Mouse (Mus musculus) kidney, adult 2 months (tissue): ENCODE measurements around the gene Sgk2.

ENCODE experiments used
- CTCF ChIP-seq: fragments of 200-500 bp; conservative IDR thresholded peaks from 2 replicates; pipeline ENCODE4 v1.5.1; 2011; ENCODE audit warnings: low read depth, mild to moderate bottlenecking, control low read depth, low read length, moderate library complexity, mixed read lengths; ENCODE audit not compliant: insufficient read depth, insufficient read length
- POLR2A ChIP-seq: fragments of 200-500 bp; IDR thresholded peaks from one replicate; pipeline ENCODE4 v1.6.1; 2011; ENCODE audit warnings: low read depth, low read length, control low read depth

DNA sequence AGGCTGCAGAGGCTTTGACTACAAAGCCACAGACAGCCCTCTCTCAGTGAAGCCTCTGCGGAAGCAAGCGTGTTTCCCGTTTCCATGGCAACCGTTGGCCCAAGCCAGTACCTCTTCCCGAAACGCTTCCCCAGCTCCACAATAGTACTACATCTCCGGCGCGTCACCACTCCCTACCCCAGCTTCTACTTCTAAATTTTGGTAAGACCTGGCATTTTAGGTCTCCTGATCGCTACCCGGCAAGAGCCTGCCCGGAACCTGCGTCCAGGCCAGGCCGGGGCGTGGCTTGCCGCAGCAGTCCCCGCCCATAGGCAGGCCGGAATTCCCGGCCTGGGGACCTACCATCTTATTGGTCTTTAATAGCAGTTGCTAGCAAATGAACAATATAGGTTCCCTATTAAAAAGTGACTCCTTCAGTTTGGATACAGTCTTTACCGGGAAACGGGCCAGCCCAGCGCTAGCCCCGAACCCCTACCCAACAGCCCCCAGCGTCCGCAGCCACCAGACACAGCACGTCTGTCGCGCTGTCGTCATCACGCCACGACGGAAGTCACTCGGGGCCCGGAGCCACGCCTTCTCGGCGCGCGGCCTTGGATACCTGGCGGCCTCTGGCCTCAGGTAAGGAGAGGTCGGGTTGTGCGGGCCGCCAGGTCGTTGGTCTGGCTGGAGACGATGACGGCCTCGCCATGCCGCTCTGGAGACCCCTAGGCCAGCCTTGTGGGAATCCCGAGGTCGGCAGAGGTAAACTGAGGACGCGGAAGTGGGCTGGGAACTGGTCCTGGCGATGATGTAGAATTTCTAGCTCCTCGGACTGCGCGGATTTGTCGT lies 30.0 kb downstream of the Sgk2 start, which contains the start of gene Ift52:
- no peak for TF ChIP-seq POLR2A
- TF ChIP-seq CTCF: no peak
